Mouse (Mus musculus) liver, embryonic 16.5 days (tissue): ENCODE measurements around the gene Bex6. TPM values are rescaled to one million over a fixed set of nuclear protein-coding genes. Genes with fewer than 3 reads are reported as not detected.
A peak's percentile ranks its signal among the peaks of the same experiment; 100 is the strongest.

Experiments used
- ATAC-seq: fragments of 200-750 bp; cut with Nextera tagmentation; 2 replicates; pipeline ENCODE4 v1.8.0; 2017; ENCODE audit warnings: low read depth, mild to moderate bottlenecking, moderate number of reproducible peaks, moderate library complexity
- H3K27ac ChIP-seq: fragments of 300-500 bp; sonication (generic); 2 replicates; pipeline ENCODE4 v1.5.1; 2014; ENCODE audit warnings: mild to moderate bottlenecking, low read length
- H3K27me3 ChIP-seq: fragments of 300-500 bp; sonication (generic); 2 replicates; pipeline ENCODE4 v1.6.1; 2014; ENCODE audit warnings: low read depth, low read length, mixed read lengths; ENCODE audit not compliant: control insufficient read depth, insufficient read depth
- H3K36me3 ChIP-seq: fragments of 300-500 bp; sonication (generic); 2 replicates; pipeline ENCODE4 v1.6.1; 2014; ENCODE audit warnings: mild to moderate bottlenecking; ENCODE audit not compliant: control insufficient read depth, insufficient read depth
- H3K4me1 ChIP-seq: fragments of 300-500 bp; sonication (generic); 2 replicates; pipeline ENCODE4 v1.6.1; 2014; ENCODE audit warnings: low read depth, low read length, mixed read lengths; ENCODE audit not compliant: control insufficient read depth
- H3K4me2 ChIP-seq: fragments of 300-500 bp; sonication (generic); 2 replicates; pipeline ENCODE4 v1.6.1; 2014; ENCODE audit warnings: low read depth, low read length, mixed read lengths
- H3K4me3 ChIP-seq: fragments of 300-500 bp; sonication (generic); 2 replicates; pipeline ENCODE4 v1.5.1; 2014; ENCODE audit warnings: low read depth, mild to moderate bottlenecking, low read length
- H3K9ac ChIP-seq: fragments of 300-500 bp; sonication (generic); 2 replicates; pipeline ENCODE4 v1.6.1; 2014; ENCODE audit warnings: low read depth, low read length
- H3K9me3 ChIP-seq: fragments of 300-500 bp; sonication (generic); replicated peaks from 2 replicates; pipeline ENCODE4 v1.6.1; 2016; ENCODE audit warnings: low read length; ENCODE audit not compliant: control insufficient read depth
- WGBS: fragments of 180-500 bp; shearing (Covaris S2); extraction: QIAGEN DNeasy Blood & Tissue Kit; methylation state at CpG from one replicate; pipeline ENCODE4 v1.1.7; 2014; ENCODE audit not compliant: insufficient replicate concordance; 5-methylcytosine and 5-hydroxymethylcytosine counted together
- polyA plus RNA-seq: library from polyadenylated mRNA; unstranded; fragments of >200 nt; fragmentation: Nextera tagmentation; extraction: Ambion mirVana; gene quantifications from 2 replicates; pipeline ENCODE4 v1.2.1, GENCODE M21; 2015

The Bex6 gene
- polyA plus RNA-seq, 1 experiment from 2014 or later = 0.90 TPM

DNA sequence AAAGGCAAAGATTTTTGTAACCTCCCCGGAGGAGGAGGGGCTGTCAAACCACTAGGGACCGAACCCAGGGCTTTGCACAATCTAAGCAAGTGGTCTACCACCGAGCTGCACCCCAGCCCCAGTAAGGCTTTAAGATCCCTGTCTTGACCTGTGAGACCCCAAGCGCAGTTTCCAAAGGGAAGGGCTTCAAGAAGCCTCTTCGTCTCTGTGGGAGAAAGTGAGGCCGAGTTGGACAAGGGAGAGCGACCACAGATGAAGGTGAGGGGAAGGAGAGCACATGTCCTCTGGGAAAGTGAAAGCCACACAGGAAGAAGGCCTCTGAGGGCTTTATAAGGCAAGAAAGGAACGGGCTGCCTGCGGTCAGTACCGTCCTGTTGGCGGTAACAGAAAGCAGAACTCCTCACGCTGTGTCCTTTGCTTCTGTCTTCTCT lies 10.4 kb downstream of the Bex6 start:
- no peaks in the 10 kb centered on the region for H3K9me3 ChIP-seq
- WGBS = 12% methylated on average over 12 of the region's 12 CpGs
- peak overlapping the region; percentile 53 for H3K4me2 ChIP-seq
- H3K27me3 ChIP-seq = no peaks in the 10 kb centered on the region
- peak overlapping the region; percentile 64 for H3K27ac ChIP-seq
- H3K9ac ChIP-seq = 0 out of 2 replicates have a peak overlapping the region, but pooled peaks have one; percentile 11
- no peaks in the 10 kb centered on the region for H3K36me3 ChIP-seq
- H3K4me1 ChIP-seq = no peaks in the 10 kb centered on the region
- H3K4me3 ChIP-seq = peak overlapping the region; percentile 27
- ATAC-seq = peak; percentile 47

DNA sequence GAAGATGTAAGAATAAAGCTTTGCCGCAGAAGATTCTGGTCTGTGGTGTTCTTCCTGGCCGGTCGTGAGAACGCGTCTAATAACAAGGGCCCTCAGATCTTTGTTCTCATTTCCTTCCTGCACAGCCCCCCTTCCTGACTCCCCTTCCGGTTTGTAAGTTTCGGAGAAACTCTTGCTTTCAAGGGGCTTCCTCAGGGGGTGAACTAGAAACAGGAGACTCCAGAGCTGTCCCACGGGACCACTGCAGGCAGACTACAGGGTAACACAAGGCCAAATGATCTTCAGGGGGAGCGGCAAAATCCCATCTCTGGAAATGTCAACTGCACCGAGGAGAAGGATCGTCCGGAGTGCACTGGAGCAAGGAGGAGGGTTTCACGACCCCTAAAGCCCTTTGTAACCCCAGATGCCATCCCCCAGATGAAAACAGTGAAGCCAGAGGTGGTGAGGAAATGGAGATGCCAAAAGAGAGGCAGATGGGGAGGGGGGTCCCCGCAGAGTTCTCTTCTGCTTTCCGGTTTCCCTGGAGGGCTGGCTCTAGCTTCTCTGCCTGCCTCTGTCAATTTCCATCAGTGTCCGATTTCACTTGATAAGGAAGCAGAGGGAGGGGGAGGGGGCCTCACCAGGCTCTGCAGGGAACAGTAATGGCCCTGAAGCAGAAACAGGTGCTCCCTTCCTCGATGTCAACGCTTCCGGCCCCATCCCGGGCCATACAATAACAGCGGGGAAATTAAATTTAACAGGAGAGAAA lies 20.8 kb downstream of the Bex6 start:
- peak overlapping the region; percentile 3; the same call in 1 of the 2 replicates for H3K4me2 ChIP-seq
- H3K27me3 ChIP-seq = no peaks in the 10 kb centered on the region
- H3K27ac ChIP-seq = peak overlapping the region; percentile 63
- peak overlapping the region; percentile 55 for H3K4me3 ChIP-seq
- 0 out of 2 replicates have a peak, but pooled peaks have one; percentile 16 for ATAC-seq
- no peak overlapping the region for H3K9ac ChIP-seq
- H3K4me1 ChIP-seq = no peaks in the 10 kb centered on the region
- H3K9me3 ChIP-seq = no peaks in the 10 kb centered on the region
- H3K36me3 ChIP-seq = no peaks in the 10 kb centered on the region
- WGBS = 71% methylated on average over 21 of the region's 21 CpGs

DNA sequence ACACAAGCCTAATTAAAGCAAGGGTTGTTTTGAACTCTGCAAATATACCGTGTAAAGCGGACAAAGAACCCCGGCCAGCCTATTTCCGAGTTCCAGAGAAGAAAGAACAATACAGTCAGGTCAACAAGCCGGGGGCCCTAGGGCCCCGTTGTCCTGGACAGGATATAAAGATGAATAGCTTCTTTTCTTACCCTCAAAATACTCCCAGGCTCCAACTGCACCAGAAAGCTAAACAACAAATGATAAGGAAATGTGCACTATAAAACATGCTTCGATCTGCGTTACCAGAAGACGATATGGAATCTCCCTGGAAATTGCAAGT lies 21.3 kb downstream of the Bex6 start:
- peak overlapping the region; percentile 55 for H3K4me3 ChIP-seq

DNA sequence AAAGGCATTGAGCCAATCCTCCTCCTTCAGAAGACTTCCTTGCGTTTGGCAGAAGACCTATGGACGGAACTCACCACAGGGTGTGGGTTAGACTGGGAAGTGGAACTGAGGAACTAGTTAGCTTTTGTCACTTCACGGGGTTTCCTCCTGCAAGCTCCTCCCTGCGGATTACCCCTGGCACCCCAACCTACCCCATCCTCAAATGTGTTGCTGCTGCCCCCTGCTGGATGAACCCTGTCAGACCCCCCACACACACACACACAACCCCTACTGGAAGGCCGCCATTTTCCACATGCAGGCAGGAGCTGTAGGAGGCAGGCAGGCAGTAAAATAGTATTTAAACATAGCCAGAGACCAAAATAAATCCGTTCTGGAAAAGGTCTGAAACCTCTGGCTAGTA lies 23.1 kb downstream of the Bex6 start:
- WGBS = 25% methylated on average over 6 of the region's 6 CpGs

More for the DNA sequence above, 21.3 kb downstream of the Bex6 start:
- Histone ChIP-seq H3K4me1 (no peaks in the 10 kb centered on the region), H3K36me3 (no peaks in the 10 kb centered on the region), H3K9ac (no peak overlapping the region), H3K27ac (no peak overlapping the region), H3K27me3 (no peaks in the 10 kb centered on the region), H3K9me3 (no peaks in the 10 kb centered on the region), H3K4me2 (no peak overlapping the region)
- ATAC-seq = no peak
- WGBS = 67% methylated on average over 9 of the region's 9 CpGs

DNA sequence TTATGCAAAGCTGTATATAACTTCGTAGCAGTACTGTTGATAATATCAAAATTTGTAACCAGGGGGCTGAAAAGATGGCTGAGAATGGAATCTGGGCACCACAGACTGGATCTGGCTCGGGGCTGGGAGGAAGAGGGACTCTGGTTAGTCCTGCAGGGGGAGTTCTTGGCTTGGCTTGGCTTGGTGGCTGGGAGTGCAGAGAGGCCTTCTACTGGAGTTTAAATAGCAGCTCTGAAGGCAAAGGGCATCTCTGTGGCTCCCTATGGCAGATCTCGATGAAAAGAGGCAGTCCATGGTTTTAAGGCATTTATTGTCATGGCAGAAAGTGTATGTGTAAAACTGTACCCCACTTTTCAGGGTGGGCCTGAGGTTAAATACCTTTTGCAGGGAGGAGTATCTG lies 25.3 kb downstream of the Bex6 start:
- ATAC-seq = no peak
- Histone ChIP-seq H3K4me3 (no peak overlapping the region), H3K36me3 (no peaks in the 10 kb centered on the region), H3K4me1 (no peaks in the 10 kb centered on the region), H3K9me3 (0 out of 2 replicates have a peak, but pooled peaks cover 2% of the 10 kb centered on the region), H3K9ac (no peak overlapping the region), H3K27ac (no peak overlapping the region), H3K27me3 (no peaks in the 10 kb centered on the region), H3K4me2 (no peak overlapping the region)
- WGBS = 38% methylated on average over 3 of the region's 3 CpGs

More for the DNA sequence above, 23.1 kb downstream of the Bex6 start:
- Histone ChIP-seq H3K27ac (no peak overlapping the region), H3K27me3 (no peaks in the 10 kb centered on the region), H3K4me2 (no peak overlapping the region), H3K9ac (no peak overlapping the region), H3K9me3 (no peaks in the 10 kb centered on the region), H3K4me1 (no peaks in the 10 kb centered on the region), H3K36me3 (no peaks in the 10 kb centered on the region), H3K4me3 (no peak overlapping the region)
- peak; percentile 51 for ATAC-seq

DNA sequence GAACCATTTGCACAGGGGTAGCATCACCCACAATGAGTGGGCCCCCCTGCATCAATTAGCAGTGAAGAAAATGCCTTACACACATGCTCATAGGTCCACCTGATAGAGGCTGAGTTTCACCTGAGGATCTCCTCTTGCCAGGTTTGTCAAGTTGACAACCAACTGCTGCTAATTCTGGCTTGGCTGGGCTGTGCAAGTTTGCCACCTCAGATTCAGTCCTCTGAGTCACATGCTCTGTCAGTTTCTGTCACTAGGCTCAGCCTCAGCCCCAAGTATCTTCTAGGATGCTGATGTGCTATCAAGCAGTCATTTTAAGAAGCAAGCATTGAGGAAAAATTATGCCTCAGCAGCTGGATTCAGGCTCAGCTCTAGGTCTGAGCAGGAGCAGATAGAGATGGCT lies 34.5 kb downstream of the Bex6 start:
- no peak overlapping the region for H3K27ac ChIP-seq
- no peak overlapping the region for H3K4me3 ChIP-seq
- H3K9me3 ChIP-seq = no peaks in the 10 kb centered on the region
- no peak overlapping the region for H3K4me2 ChIP-seq
- H3K27me3 ChIP-seq = no peaks in the 10 kb centered on the region
- no peak overlapping the region for H3K9ac ChIP-seq
- no peaks in the 10 kb centered on the region for H3K4me1 ChIP-seq
- no peaks in the 10 kb centered on the region for H3K36me3 ChIP-seq
- ATAC-seq = no peak

DNA sequence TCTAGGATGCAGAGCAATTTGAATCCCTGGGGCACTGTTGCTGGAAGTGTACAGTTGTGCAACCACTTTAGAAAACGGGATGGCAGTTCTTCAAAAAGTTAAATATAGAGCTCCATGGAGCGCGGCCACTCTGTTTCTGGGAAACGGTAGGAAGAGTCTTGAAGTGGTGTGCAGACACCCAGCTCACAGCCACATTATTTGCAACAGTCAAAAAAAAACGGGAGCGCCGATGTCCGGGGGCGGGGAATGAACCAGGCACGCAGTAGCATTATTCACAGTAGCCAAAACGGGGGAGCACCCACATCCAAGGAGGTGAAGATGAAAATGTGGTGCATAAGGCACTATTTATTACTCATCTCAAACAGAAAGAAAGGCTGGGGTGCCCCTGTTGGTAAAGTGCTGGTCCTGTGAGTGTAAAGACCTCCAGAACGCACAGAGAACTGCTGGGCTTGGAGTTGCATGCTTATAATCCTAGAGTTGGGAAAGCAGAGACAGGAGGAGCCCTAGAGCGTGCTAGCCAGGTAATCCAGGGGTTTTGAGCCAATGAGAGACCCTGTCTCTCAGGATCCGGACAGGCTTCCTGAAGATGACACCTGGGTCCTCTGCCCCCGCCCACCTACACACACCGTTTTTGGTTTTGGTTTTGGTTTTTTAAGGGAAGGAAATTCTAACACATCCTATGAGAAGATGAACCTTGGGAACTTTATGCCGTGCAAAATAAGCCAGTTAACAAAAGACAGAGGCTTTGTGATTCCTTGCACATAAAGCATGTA lies 35.4 kb downstream of the Bex6 start:
- 62% methylated on average over 17 of the region's 17 CpGs for WGBS
- Histone ChIP-seq H3K27me3 (no peaks in the 10 kb centered on the region), H3K4me2 (no peak overlapping the region), H3K36me3 (no peaks in the 10 kb centered on the region), H3K4me1 (no peaks in the 10 kb centered on the region), H3K9me3 (no peaks in the 10 kb centered on the region), H3K4me3 (no peak overlapping the region), H3K27ac (no peak overlapping the region), H3K9ac (no peak overlapping the region)
- no peak for ATAC-seq

DNA sequence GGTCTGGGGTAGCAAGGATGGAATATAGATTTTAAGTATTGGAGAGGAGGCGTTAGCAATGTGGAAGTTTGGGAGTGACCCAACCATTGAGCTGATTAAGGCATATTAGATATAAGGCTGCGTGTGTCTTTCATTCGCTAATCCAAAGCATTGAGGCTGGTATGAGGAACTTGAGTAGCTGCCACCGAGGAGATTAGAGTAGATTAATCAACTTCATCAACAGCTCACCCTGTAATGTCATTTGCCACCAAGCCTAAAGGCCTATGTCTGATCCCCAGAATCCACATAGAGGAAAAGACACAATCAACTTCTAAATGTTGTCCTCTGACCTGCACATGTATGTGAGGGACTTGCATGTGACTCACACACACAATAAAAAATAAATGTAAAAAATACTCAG lies 42.2 kb downstream of the Bex6 start:
- H3K4me1 ChIP-seq = no peaks in the 10 kb centered on the region
- ATAC-seq = no peak
- no peak overlapping the region for H3K4me3 ChIP-seq
- H3K9me3 ChIP-seq = no peaks in the 10 kb centered on the region
- H3K9ac ChIP-seq = no peak overlapping the region
- 58% methylated on average over 4 of the region's 4 CpGs for WGBS
- H3K36me3 ChIP-seq = no peaks in the 10 kb centered on the region
- no peak overlapping the region for H3K27ac ChIP-seq
- no peak overlapping the region for H3K4me2 ChIP-seq
- no peaks in the 10 kb centered on the region for H3K27me3 ChIP-seq

DNA sequence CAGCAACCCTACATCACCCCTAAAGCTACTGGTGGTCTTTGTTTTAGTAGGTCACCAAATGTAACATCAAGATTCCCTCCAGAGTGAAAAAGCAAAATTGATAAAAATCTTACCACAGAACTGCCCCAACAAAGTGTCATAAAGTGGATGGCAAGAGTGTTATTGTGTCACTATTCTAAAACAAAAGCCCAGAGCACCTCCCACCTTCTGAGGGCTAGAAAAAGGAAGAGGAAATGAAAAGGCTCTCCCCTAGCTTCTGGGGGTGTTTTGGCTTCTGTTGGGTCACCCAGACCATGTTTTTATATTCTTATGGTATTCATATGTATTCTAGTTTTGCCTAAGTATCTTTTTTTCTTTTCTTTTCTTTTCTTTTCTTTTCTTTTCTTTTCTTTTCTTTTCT lies 42.8 kb downstream of the Bex6 start:
- Histone ChIP-seq H3K36me3 (no peaks in the 10 kb centered on the region), H3K4me3 (no peak overlapping the region), H3K27me3 (no peaks in the 10 kb centered on the region), H3K4me2 (no peak overlapping the region), H3K27ac (no peak overlapping the region), H3K9ac (no peak overlapping the region), H3K4me1 (no peaks in the 10 kb centered on the region), H3K9me3 (no peaks in the 10 kb centered on the region)
- no peak for ATAC-seq
